Mouse (Mus musculus) embryonic fibroblast, embryonic 13.5 days (primary cell): ENCODE measurements at regions not wholly inside any gene's neighbourhood (a gene's known extent, or its start where the extent isn't known, plus 50 kb on each side); places are given as distances from the start of the nearest gene placed in this dataset.

Experiments
- CTCF ChIP-seq: IDR thresholded peaks from 2 replicates; pipeline ENCODE4 v1.5.1; 2011; ENCODE audit warnings: mild to moderate bottlenecking, control low read depth, low read length, moderate library complexity, borderline replicate concordance; ENCODE audit not compliant: insufficient read depth
- POLR2A ChIP-seq: IDR thresholded peaks from 2 replicates; pipeline ENCODE4 v1.6.1; 2011; ENCODE audit warnings: low read depth, mild to moderate bottlenecking, control low read depth, low read length, moderate library complexity

DNA sequence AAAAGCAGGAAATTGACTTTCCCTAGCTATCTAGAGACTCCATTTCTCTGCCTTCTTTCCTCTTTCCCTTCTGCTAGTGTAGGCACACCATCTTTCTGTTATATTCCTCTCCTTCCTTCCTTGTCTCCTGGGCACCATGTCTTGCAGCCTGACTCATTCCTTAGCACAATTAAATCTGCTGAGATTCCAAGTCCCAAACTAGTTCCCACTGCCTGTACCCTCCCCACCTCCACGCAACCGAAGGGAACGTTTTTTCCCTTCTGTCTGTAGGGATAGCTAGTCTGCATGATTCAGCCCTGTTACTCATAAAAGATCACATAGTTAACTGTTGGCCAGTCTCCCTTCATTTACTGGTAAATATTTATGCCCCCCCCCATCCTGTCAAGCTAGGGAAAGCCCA is 158.8 kb upstream of the Prkcq start:
- TF ChIP-seq CTCF: no peak
- TF ChIP-seq POLR2A: no peak
